Mouse (Mus musculus) naive thymus-derived CD4-positive, alpha-beta T cell, adult 2 months (primary cell): ENCODE data around the gene Rab3a.
A peak's percentile ranks its signal among the peaks of the same experiment; 100 is the strongest.

Source experiments
- DNase-seq: peaks from one replicate; pipeline ENCODE4 v3.0.0-alpha.2; 2011; ENCODE audit warnings: low read depth

The Rab3a gene

DNA sequence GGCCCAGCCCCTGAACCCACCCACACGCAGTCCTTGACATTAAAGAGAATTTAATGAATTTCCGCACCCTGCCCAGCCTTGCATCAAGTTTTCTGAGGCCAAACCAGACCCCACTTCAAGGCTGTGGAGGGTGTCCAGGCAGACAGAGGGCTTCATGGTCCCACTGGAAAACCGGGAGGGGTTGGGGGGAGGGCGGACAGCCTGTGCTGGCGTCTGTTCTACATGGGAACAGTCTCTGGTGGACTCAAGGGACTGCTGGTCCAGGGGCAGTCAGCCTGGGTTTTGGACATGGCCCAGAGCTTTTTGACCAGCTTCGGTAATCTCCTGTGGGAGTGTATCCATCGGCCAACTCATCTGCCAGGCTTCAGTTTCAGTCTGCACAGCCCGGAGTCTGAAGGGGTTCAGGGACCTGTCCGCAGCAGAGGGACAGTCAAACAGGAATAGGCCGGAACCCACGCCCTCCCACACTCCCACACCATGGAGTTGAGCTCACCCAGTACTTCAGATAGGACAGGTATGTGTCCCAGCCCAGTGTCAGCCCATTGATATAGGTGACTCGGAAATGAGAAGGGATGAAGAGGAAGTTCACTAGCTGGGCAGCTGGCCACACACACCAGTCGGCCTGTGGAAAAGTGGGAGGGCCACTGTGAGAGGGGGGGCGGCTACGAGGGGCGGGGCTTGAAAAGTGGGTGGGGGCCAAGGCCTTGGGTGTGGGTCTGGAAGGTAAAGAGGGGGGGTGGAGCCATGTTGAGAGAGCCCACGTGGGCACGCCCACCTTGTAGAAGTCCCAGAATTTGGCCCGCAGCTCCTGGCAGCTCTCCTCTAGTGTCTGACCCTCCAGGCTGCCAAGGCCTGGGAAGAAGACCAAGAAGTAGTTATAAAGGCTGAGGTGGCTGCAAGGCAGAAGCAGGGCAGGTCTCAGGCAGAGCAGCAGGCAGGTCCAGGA lies 4.4 kb downstream of the Rab3a start:
- no peak for DNase-seq

DNA sequence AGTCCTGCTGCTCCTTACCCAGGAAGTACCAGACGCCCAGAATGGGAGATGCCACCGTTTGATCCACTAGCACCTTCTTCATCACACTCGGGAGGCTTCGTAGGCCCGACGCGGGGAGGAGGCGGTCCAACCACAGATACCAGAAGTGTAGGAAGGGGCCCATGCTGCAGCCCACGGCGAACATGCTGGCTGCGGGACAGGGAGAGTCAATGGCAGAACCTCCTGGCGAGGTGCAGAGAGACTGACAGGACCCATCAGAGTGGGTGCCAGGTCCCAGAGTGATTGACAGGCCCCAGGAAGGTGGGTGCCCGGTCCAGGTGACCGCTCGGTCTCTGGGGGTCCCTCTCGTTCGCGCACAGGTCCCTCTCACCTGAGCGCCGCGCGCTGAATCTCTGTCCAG lies 5.9 kb downstream of the Rab3a start:
- peak; percentile 57 for DNase-seq

DNA sequence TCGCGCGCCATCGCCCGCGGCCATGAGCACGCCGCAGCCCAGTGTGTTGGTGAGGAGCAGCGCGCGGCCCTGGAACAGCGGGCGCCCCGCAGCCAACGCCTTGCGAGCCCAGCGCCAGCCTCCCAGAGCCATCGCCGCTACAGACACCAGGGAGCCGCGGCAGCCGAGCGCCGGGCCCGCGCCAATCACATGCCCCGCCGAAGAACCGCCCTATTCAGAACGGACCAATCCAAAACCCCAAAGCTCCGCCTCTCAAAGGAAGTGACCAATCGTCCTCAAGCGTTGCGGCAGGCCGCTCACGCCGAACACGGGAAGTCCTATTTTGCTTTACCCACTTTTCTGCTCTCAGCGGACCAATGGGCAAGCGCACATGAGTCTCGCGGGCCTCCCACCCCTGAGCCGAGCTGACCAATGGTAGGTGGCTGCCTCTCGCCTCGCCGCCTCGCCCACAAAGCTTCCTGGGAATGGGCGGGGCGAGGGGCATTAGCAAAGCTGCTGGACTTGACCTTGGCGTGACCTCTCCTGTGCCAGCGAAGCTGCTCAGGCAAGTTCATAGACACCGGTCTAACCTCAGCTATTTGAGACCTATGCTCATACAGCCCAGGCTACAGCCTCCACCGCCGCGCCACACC lies 6.4 kb downstream of the Rab3a start, which contains the start of gene Mpv17l2:
TSS of gene Mpv17l2 (minus strand) at position 172 of the 632 bp plus-strand sequence.
- DNase-seq = peak; percentile 97

DNA sequence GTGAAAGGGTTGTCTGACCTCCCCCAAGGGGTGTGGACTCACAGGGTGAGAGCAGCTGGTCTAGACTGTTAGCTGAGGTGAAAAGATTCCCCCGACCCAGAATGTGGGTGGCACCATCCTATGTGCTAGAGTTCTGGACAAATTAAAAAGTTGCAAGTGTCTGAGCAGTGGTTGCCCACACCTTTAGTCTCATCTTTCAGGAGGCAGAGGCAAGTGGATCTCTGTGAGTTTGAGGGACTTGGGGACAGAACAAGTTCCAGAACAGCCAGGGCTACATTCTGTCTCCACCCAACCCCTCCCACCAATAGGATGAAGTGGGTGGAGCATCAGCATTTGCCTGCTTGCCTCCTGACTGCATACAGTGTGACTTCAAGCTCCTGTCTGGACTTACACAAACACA lies 7.6 kb downstream of the Rab3a start:
- no peak for DNase-seq

DNA sequence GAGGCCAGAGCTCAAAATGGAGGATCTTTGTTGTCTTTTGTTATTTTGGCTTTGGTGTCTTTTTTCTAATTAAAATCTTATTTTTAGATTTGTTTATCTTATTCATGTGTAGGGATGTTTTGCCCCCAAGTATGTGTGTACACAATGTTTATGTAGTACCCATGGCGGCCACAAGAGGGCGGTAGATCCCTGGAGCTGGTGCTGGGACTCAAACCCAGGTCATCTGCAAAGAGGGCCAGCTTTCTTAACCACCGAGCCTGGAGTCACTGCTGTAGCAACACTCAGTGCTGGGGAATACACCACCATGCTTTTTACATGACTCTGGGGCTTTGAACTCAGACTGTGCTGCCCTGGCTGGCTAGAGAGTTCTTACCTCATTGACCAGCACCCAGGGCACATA lies 8.9 kb downstream of the Rab3a start:
- DNase-seq = peak; percentile 73

DNA sequence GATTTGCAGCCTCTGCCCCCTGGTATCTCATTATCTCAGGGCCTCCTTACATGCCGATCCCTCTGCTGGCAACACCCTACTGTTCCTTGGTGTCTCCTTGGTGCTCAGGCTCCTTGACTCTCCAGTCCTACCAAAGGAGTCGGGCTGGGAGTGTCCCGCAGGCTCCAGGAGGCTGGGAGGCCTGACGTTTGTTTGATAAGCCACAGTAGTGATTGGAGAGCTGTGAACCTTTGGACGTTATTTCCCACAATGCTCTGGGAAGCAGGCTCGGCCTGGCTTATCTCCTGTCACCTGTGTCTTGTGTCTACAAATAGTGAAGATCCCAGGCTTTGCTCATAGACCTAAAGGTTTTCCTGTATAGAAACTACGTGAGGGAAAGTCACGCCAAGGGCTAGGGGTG lies 9.5 kb downstream of the Rab3a start:
- DNase-seq = no peak

DNA sequence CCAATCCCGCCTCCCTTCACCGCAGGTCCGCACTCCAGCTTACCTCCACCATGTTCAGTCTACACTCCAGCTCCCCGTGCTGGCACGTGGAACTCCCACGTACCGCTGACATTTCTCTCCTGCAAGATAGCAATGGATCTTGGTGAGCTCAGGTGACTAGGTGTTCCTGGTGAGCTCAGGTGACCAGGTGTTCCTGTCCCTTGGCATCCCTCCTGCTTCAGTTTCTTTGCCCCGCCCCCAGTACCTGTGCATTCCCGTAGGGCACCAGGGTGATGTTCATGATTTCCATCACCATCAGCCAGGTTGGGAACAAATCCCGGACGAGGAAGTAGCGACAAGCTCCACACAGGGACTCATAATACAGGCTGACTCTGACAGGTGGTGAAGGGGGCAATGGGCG lies 10.2 kb downstream of the Rab3a start:
- no peak for DNase-seq

DNA sequence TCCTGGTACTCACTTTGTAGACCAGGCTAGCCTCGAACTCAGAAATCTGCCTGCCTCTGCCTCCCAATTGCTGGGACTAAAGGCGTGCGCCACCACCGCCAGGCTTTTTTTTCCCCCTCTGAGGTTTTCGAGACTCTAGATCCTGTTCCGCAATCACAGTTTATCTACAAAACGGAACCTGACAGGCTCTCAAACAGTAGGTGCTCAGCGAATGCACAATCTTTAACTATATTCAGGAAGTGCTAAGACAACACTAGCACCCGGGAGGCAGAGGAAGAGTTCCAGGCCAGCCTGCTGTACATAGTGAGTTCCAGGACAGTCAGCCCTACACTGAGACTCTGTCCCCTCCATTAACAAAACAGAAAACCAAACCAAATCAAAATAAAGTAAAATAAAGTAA lies 10.8 kb downstream of the Rab3a start:
- DNase-seq = peak; percentile 68

DNA sequence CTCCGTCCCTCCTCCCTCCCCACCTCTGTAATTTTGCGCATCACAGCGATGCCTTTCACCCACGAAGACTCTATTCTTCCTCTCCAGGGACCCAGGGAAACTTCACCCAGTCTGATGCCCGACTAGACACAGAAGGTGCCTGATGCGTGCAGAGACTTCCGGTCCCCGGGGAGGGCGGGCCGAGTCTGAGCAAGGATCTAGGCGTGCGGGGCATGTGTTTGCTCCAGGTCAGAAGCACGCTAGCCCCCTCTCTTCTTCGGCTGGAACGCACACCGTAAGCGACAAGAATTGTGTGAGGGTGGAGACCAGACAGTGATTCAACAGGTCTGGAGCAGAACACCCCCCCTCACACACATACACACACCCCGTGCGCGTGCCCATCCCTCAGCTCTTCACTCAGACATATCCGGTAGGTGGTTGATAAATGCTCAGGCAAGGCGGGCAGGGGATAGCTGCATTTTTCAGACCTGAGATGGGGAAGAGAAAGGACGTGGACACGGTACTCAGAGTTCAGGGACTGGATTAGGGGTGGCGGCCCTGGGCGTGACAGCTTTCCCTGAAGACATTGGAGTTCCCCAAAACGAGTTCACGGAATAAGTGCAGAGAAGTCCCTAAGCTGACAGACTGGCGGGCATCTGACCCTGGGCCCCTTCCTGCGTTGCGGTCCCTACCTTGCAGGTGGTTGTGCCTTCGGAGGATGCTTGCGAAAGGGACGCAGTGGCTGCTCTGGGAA lies 11.5 kb downstream of the Rab3a start:
- DNase-seq = peak; percentile 82

DNA sequence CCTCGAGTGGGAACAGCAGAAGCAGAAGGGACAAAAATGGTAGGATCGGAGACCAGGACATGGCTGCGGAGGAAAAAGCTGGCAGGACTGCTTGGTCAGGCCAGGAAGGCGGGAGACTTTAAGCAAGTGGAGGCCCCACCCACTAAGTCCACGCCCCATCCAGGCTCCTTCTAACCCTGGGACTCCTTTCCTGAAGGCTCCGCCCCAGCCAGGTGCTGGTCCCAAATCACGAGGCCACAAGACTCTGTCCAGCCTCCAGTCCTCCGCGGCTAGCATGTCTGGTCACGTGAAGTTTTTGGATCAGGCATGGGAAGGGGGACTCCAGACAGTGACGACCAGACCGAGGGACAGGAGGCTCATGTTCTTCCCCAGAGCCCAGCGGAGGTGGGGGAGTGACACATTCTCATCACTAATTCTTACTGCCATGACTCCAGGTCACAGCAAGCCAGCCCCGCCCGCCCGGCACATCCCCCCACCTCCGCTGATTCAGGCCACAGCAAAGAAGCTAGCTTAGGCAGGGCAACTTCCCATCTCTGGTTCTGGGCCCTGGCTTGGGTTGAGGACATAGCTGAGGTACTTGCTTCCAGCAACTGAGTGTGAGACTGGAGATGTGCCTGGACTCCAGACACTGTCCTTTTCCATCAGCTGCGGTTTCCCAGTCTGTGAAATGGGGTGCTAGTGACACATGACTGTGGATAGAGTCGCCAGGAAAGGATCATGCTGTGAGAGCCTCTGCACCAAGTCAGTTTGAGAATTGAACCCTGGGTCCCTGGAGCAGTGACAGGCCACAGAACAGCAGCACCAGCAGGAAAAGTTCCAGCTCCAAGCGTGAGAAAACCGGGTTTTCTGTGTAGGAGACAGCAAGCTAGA lies 12.3 kb downstream of the Rab3a start:
- DNase-seq = peak; percentile 54

DNA sequence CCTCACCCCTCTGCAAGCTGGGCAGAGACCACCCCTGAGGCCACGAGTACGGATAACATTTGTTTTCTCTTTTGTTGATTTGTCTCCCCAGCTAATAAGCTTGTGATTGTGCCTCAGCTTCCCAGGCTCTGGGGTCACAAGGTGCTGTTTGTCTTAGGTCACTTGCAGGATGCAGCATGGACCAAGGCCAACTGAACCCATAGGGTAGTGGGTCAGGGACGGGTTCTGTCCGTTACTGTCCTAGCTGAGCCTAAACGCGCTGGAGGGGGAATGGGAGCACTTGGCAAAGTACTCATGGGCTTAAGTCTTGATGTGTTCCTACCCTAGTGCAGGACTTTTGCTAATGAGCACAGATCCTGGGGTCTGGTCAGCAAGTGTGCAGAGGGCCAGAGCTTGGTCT lies 13.0 kb downstream of the Rab3a start:
- DNase-seq = no peak

DNA sequence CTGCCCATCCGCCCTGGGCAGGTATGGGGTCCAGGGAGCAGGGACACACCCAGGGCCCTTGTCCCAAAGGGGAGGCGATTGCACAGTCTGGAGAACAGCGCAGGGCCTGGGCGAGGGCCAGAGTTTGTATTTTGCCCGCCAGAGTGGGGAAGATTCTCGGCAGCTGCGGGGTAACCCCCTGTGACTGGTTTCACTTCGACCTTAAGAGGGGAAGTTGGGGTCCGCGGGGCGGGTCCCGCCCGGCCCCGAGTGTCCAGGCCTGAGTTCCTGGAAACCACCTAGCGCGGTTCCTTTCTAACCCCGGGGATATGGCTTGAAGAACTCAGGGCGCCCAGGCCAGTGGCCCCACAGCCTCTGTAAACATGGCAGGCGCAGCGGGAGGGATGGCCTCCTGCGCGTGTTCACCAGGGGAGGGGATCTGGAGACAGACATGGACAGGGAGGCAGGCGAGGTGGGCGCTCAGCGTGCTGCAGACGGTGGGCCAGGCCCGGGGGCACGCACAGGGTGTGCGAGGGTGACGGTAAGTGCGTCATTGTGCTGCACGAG lies 13.8 kb downstream of the Rab3a start:
- DNase-seq = no peak

DNA sequence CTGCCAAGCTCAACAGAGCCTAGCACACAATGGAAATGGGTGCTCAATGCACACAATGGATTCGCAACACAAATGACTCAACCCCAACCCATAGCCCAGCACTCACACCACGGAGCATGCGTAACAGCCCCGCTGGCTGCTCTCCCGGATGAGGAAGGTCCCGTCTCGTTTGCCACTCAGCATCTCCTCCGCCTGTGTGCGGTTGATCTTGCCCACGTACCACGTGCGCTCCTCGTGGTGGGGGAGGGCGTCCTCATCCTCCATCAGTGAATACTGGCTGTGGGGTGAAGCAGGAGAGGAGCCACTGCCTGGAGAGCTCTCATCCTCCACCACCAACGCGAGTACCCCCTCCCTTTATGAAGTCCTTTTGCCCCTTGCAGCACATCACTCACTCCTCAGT lies 14.5 kb downstream of the Rab3a start:
- no peak for DNase-seq

DNA sequence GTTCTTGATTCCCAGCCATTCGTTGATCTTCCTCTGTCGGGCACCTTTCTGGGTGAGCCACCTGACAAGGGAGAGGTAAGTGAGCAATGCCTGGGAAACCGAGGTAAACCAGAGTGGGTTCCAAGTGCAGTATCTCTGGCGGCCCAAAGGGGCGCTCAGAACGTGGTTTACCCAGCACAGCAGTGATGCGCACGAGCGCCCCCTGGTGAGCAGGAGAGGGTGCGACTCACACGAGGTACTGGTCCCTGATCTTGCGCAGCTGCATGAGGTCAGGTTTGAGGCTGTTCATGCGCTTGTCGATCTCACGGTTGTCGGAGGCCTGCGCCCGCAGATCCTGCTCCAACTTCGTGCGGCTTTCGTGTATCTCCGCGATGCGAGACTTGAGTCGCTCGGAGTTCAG lies 14.9 kb downstream of the Rab3a start:
- peak; percentile 99 for DNase-seq

DNA sequence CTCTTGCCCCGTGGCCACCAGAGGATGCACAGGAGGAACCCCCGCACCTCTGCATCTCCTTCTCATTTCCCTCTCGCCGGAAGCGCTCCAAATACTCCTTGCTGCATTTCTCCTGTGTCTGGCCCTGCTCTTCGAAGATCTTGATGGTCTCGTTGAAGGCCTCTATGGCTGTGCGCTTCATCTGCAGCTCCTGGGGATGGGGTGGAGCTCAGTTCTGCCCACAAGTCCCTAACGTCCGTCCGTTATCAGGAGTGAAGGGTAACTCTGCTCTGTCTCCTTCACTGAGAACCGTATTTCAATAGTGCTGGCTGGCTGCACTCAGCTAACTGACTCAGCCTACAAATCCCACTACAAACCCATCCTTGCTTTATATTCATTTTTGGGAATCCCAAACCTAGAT lies 15.4 kb downstream of the Rab3a start:
- DNase-seq = no peak

DNA sequence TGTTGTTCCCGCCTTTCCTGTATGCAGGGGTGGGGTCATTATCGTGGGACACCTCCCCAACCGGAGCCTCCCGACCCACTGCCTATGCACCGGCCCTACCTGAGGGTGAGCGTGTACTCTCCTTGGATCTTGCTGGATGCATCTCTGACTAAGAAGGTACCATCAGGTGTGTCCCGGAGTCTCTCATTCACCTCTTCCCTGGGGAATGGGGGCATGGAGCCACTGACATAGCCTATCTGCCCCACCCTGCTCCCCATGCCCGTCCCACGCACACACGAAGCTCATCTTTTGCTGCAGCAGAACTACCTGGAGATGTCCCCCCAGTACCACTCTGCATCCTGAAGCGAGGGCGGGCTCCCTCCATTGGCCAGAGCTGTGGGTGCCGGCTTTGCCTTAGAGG lies 16.3 kb downstream of the Rab3a start:
- no peak for DNase-seq

DNA sequence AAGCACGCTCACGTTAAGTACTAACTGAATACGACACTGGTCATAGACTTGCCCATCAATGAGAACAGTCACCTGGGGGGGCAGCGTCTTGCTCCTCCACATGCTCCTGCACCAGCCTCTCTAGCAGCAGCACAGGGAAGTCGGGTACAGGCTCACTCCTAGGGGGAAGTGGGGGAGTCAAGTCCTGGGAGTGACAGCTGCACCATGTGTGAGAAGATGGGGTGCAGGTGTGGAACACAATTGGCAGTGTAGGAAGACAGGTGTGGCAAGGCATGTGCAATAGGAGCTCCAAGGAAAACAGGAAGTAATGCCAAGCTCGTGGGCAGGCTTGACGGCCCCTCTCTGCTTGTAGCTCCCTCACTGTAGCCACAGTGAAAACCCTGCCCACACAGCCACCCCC lies 16.7 kb downstream of the Rab3a start:
- DNase-seq = no peak

DNA sequence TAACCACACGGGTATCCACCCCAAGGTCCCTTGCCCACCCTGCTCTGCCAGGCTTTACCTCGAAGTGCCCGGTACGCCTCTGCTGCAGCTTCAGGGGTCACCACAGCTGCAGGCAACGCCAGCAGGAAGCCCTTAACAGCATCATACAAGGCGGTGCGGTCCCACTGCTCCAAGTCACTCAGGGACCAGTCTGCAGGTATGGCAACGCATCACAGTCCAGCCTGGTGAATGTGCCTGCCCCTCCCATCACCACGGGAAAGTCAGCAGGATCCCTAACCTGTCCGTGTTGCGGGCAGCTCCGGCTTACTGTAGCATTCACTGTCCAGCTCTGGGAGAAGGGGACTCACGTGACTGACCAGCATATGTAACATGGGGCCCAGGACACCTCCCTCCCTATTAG lies 17.6 kb downstream of the Rab3a start:
- DNase-seq = no peak

DNA sequence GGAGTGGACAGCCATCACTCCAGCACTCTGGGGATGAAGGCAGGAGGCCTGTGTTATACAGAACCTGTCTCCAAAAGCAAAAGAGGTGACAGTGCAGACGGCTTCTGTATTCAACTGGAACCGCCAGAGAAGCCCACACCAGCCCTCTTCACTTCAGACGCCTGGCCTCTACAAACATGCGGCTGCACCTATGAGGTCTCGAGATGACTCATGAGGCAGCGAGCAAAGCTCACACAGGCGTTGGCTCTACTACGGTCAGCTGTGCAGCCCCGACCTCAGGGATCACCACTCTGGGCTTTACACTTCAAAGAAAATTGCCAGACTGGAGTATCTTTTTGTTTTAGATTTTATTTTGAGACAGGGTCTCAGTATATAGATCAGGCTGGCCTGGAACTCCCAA lies 18.4 kb downstream of the Rab3a start:
- no peak for DNase-seq

DNA sequence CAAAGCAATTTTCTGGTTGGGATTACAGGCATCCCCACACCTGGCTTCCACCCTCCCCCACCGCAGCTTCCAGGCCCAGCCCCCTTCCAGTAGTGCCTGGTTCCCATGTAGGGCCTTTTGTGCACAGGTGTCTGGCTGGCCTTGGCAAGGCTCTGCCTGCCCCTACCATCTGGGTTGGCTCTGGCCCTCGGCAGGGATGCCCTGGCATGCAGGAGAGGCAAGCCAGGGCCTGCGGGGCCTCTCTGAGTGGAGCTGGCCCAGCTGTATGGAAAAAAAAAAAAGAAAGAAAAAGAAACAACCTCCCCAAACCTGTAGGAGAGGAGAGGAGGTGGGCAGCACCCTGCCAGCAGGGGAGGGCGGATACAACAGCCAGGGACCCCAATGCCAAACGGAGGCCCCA lies 18.9 kb downstream of the Rab3a start:
- DNase-seq = no peak

DNA sequence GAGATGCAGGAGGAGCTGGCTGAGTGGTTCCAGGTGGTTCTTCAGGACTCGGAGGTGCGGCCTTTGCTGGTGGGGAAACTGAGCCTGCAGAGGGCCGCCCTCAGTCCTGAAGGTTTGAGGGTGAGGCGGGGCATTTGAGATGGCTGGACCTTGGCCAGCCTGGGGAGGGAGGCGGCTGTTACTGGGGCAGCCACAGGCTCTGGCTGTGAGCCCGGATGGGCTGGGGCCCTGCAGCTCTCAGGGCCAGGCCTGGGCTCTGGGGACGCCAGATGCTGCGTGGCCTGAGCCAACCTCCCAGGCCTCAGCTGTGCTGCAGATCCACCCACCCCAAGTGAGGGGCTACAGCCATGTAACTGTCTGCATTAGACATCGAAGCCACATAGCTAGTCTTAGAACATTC lies 19.4 kb downstream of the Rab3a start:
- no peak for DNase-seq

DNA sequence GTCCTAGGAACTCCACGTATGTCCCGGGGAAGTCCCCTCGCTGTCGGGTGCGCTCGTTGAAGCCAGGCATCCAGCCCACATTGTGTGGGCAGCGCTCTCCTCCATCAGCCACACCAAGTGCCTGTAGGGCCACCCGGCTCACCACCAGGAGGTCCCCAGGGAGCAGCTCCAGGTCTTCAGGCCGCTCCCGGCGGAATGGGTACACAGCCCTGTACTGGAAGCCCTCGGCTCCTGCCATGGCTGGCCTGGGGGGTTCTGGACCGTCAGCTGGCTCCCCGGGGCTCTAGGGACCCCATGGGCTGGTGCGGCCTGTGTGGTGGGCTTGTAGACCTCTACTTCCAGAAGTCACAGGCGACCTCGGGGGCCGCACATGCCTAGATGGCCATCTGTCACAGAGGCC lies 20.3 kb downstream of the Rab3a start:
- no peak for DNase-seq
